Mouse (Mus musculus): ENCODE measurements around the gene Cdh3. TPM values are rescaled to one million over a fixed set of nuclear protein-coding genes. Genes with fewer than 3 reads are reported as not detected.

Cdh3 gene
- total RNA-seq (2023): not detected

DNA sequence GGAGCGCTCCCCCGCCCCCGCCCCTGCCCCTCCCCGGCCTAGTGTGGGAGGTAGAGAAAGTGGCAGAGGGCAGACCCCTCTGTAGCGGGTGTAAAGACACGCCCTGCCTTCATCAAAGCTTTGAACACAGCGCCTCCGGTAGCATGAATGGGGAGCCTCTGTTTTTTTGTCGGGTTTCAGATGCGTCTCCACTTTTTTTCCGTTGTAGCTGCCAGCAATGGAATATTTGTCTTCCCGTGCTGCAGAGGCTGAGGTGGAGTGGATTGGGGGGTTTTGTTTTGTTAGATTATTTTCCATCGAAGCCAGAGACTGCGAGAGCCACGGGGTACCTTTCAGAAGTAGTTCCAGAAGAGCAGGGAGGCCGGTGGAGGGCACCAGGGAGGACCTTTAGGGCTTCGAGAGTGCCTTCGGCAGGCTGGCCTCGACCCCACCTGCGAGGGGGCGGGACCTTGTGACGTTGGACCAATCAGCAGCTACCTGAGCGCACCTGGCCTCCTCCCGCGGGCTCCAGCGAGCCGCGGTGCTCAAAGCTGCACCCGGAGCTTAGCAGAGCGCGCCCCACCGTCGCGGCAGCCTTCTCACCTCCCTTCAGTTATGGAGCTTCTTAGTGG is at the start of gene Cdh3:
Gene Cdh3, plus strand, starts transcription at position 527 of the 611 bp plus-strand sequence.

GRCm38 (mm10) chr8:106500018-106500685 is 10.5 kb upstream of the Cdh3 start, which contains the start of gene 6030452D12Rik:
Gene 6030452D12Rik, plus strand, starts transcription at chr8:106500522.

GRCm38 (mm10) chr8:106573168-106573567 is 62.5 kb downstream of the Cdh3 start, which contains the start of gene Gm10073:
Gene Gm10073, minus strand, starts transcription at chr8:106573461.

GRCm38 (mm10) chr8:106603131-106603819 is 92.6 kb downstream of the Cdh3 start, which contains the start of gene Cdh1:
Gene Cdh1, plus strand, starts transcription at chr8:106603351.

Other genes with a start within 250 kb of the Cdh3 start
- under 1 TPM in 1 of 2 experiments, not detected in 1; 0.17 TPM for gene Smpd3, start 172.9 kb upstream of the Cdh3 start, total RNA-seq (2023)
- gene Zfp90, start 95.6 kb upstream of the Cdh3 start, total RNA-seq (2023): 1 to 10 TPM; 6.5 to 8.4 TPM
- not detected for gene 6030452D12Rik, start 10.4 kb upstream of the Cdh3 start, total RNA-seq (2023)
- gene Gm10073, start 62.6 kb downstream of the Cdh3 start, total RNA-seq (2023): 100 to 1,000 TPM; 569 to 571 TPM
- gene Cdh1, start 92.5 kb downstream of the Cdh3 start, total RNA-seq (2023): 1 to 10 TPM; 1.1 to 1.5 TPM
- 10 to 100 TPM; 16.5 to 20.1 TPM for gene Tango6, start 172.2 kb downstream of the Cdh3 start, total RNA-seq (2023)

All from T-cell, adult 66 days (primary cell).